Mouse (Mus musculus) CH12.LX (cell line): Measurements from ENCODE around the gene Lpar5. TPM values are rescaled to one million over a fixed set of nuclear protein-coding genes. Genes with fewer than 3 reads are reported as not detected.

Experiments
- DNase-seq: peaks from one replicate; pipeline ENCODE4 v3.0.0-alpha.2; 2013; ENCODE audit errors: extremely low read depth
- H3K27ac ChIP-seq: 2 replicates; pipeline ENCODE4 v1.5.1; 2012; ENCODE audit warnings: low read depth, mild to moderate bottlenecking, control low read depth, moderate library complexity; ENCODE audit not compliant: insufficient read depth
- H3K27me3 ChIP-seq: replicated peaks from 2 replicates; pipeline ENCODE3; 2012; ENCODE audit warnings: inconsistent platforms
- H3K36me3 ChIP-seq, 2 experiments: replicated peaks in 1 of 2; 2 replicates each; pipeline versions ENCODE3 to v1.6.1; 2012; ENCODE audit warnings: inconsistent platforms in 1 of 2, low read length in 1 of 2, mild to moderate bottlenecking in 1 of 2, mixed read lengths in 1 of 2, moderate library complexity in 1 of 2; ENCODE audit not compliant: control insufficient read depth in 1 of 2, insufficient read depth in 1 of 2
- H3K4me1 ChIP-seq, 2 experiments: 2 replicates each; pipeline ENCODE4 v1.6.1; 2012; ENCODE audit warnings: inconsistent platforms in 1 of 2, moderate library complexity in 1 of 2; ENCODE audit not compliant: insufficient read depth in 2 of 2, control insufficient read depth in 1 of 2
- H3K4me2 ChIP-seq: 2 replicates; pipeline ENCODE4 v1.6.1; 2012; ENCODE audit warnings: low read depth, mild to moderate bottlenecking, control low read depth; ENCODE audit not compliant: poor library complexity, insufficient read depth, severe bottlenecking
- H3K4me3 ChIP-seq, 3 experiments: fragments of 150-350 bp in 1 of 3; sonication (generic) in 1 of 3; replicated peaks in 1 of 3; 2 replicates each; pipeline versions ENCODE3 to v1.5.1; 2011 to 2012; ENCODE audit warnings: low read depth in 2 of 3, low read length in 2 of 3, mild to moderate bottlenecking in 2 of 3, moderate library complexity in 2 of 3, control low read depth in 1 of 3, improper control_type of control experiment in 1 of 3, inconsistent platforms in 1 of 3, mixed read lengths in 1 of 3; ENCODE audit not compliant: poor library complexity in 1 of 3
- H3K79me2 ChIP-seq: replicated peaks from 2 replicates; pipeline ENCODE4 v1.6.1; 2012; ENCODE audit warnings: mild to moderate bottlenecking, moderate library complexity; ENCODE audit not compliant: control insufficient read depth, poor library complexity, insufficient read depth, severe bottlenecking; ENCODE audit errors: extremely low read depth
- H3K9ac ChIP-seq: 2 replicates; pipeline ENCODE4 v1.6.1; 2012; ENCODE audit warnings: low read depth, mild to moderate bottlenecking, control low read depth, moderate library complexity; ENCODE audit not compliant: insufficient read depth
- H3K9me3 ChIP-seq: replicated peaks from 2 replicates; pipeline ENCODE3; 2012; ENCODE audit warnings: low read length, inconsistent platforms, mixed read lengths
- BHLHE40 ChIP-seq: IDR thresholded peaks from 2 replicates; pipeline ENCODE4 v1.6.1; 2011; ENCODE audit warnings: mild to moderate bottlenecking, low read depth, low read length, improper control_type of control experiment
- CHD1 ChIP-seq: IDR thresholded peaks from 2 replicates; pipeline ENCODE4 v1.6.1; 2012; ENCODE audit warnings: low read depth, low read length, improper control_type of control experiment, inconsistent platforms
- CHD2 ChIP-seq: IDR thresholded peaks from 2 replicates; pipeline ENCODE4 v1.6.1; 2011; ENCODE audit warnings: low read length, improper control_type of control experiment
- E2F4 ChIP-seq: IDR thresholded peaks from 2 replicates; pipeline ENCODE4 v1.6.1; 2011; ENCODE audit warnings: low read depth, low read length, improper control_type of control experiment; ENCODE audit not compliant: insufficient replicate concordance
- ELF1 ChIP-seq: IDR thresholded peaks from 2 replicates; pipeline ENCODE4 v1.6.1; 2014; ENCODE audit warnings: low read depth, mild to moderate bottlenecking, inconsistent platforms, low read length, improper control_type of control experiment
- EP300 ChIP-seq: IDR thresholded peaks from 2 replicates; pipeline ENCODE4 v1.6.1; 2011; ENCODE audit warnings: low read length, improper control_type of control experiment
- GABPA ChIP-seq: IDR thresholded peaks from 2 replicates; pipeline ENCODE4 v1.6.1; 2012; ENCODE audit warnings: low read depth, low read length, improper control_type of control experiment, inconsistent platforms; ENCODE audit not compliant: insufficient replicate concordance
- HCFC1 ChIP-seq: IDR thresholded peaks from 2 replicates; pipeline ENCODE4 v1.6.1; 2012; ENCODE audit warnings: low read depth, mild to moderate bottlenecking, inconsistent platforms, low read length, improper control_type of control experiment
- JUND ChIP-seq: conservative IDR thresholded peaks from 2 replicates; pipeline ENCODE4 v1.6.1; 2011; ENCODE audit warnings: low read depth, low read length, improper control_type of control experiment
- KAT2A ChIP-seq: IDR thresholded peaks from 2 replicates; pipeline ENCODE4 v1.6.1; 2012; ENCODE audit warnings: low read length, improper control_type of control experiment, inconsistent platforms; ENCODE audit not compliant: insufficient replicate concordance
- MAX ChIP-seq: IDR thresholded peaks from 2 replicates; pipeline ENCODE4 v1.6.1; 2011; ENCODE audit warnings: low read length, improper control_type of control experiment
- MAZ ChIP-seq: IDR thresholded peaks from 2 replicates; pipeline ENCODE4 v1.6.1; 2012; ENCODE audit warnings: low read depth, mild to moderate bottlenecking, inconsistent platforms, low read length, improper control_type of control experiment, moderate library complexity
- MEF2A ChIP-seq: IDR thresholded peaks from 2 replicates; pipeline ENCODE4 v1.6.1; 2014; ENCODE audit warnings: low read depth, mild to moderate bottlenecking, inconsistent platforms, low read length, improper control_type of control experiment, borderline replicate concordance
- MXI1 ChIP-seq: IDR thresholded peaks from 2 replicates; pipeline ENCODE4 v1.6.1; 2011; ENCODE audit warnings: mild to moderate bottlenecking, low read depth, low read length, improper control_type of control experiment
- MYC ChIP-seq: IDR thresholded peaks from 2 replicates; pipeline ENCODE4 v1.6.1; 2011; ENCODE audit warnings: low read depth, mild to moderate bottlenecking, improper control_type of control experiment, low read length
- NELFE ChIP-seq: IDR thresholded peaks from 2 replicates; pipeline ENCODE4 v1.6.1; 2011; ENCODE audit warnings: low read depth, low read length, improper control_type of control experiment
- PAX5 ChIP-seq: IDR thresholded peaks from 2 replicates; pipeline ENCODE4 v1.6.1; 2012; ENCODE audit warnings: low read length, inconsistent platforms, mixed read lengths
- RAD21 ChIP-seq: IDR thresholded peaks from 2 replicates; pipeline ENCODE4 v1.6.1; 2011; ENCODE audit warnings: low read depth, mild to moderate bottlenecking, low read length, improper control_type of control experiment, moderate library complexity
- SMC3 ChIP-seq: IDR thresholded peaks from 2 replicates; pipeline ENCODE4 v1.6.1; 2011; ENCODE audit warnings: low read depth, low read length, improper control_type of control experiment
- USF1 ChIP-seq: IDR thresholded peaks from 2 replicates; pipeline ENCODE4 v1.6.1; 2014; ENCODE audit warnings: low read depth, mild to moderate bottlenecking, inconsistent platforms, low read length, improper control_type of control experiment
- USF2 ChIP-seq: conservative IDR thresholded peaks from 2 replicates; pipeline ENCODE4 v1.6.1; 2011; ENCODE audit warnings: low read depth, low read length, improper control_type of control experiment
- ZC3H11A ChIP-seq: IDR thresholded peaks from 2 replicates; pipeline ENCODE4 v1.6.1; 2012; ENCODE audit warnings: low read depth, mild to moderate bottlenecking, inconsistent platforms, low read length, improper control_type of control experiment
- ZKSCAN1 ChIP-seq: IDR thresholded peaks from 2 replicates; pipeline ENCODE4 v1.6.1; 2012; ENCODE audit warnings: low read depth, inconsistent platforms, low read length, improper control_type of control experiment, borderline replicate concordance
- ZMIZ1 ChIP-seq: IDR thresholded peaks from 2 replicates; pipeline ENCODE4 v1.6.1; 2012; ENCODE audit warnings: low read depth, mild to moderate bottlenecking, inconsistent platforms, low read length, improper control_type of control experiment
- ZNF384 ChIP-seq: IDR thresholded peaks from 2 replicates; pipeline ENCODE4 v1.6.1; 2012; ENCODE audit warnings: low read depth, low read length, improper control_type of control experiment, inconsistent platforms
- dilution Hi-C: fragments of 300-500 bp; cut with MboI; formaldehyde crosslinking; loops from 2 replicates; pipeline ENCODE4 v1.14.3; 2020; ENCODE audit warnings: low sequenced_read_pairs; ENCODE audit not compliant: extremely low pct_unique_long_range_greater_than_20kb, extremely low pct_ligation_motif_present
- in situ Hi-C: fragments of 300-500 bp; cut with MboI; formaldehyde crosslinking; loops from 3 replicates; pipeline ENCODE4 v1.14.3; 2019; ENCODE audit warnings: low sequenced_read_pairs, low pct_ligation_motif_present, low pct_unique_long_range_greater_than_20kb, mixed read lengths
- polyA plus RNA-seq: library from polyadenylated mRNA; unstranded; fragments of >175 nt; gene quantifications from 2 replicates; pipeline ENCODE4 v1.2.1, GENCODE M21; 2012; ENCODE audit warnings: low read depth; ENCODE audit not compliant: insufficient read length
- total RNA-seq, 2 experiments: library from RNA; depleted of rRNA; stranded (reverse); fragments of 300-350 nt in 1 of 2; fragments of >200 nt in 1 of 2; gene quantifications; 2 replicates each; pipeline ENCODE4 v1.2.3; 2012 to 2014

Lpar5 gene
- total and polyA plus RNA-seq, 3 experiments: 4.5 to 25.9 (median 4.8) TPM

GRCm38 (mm10) chr6:125095391-125096278, 27.9 kb downstream of the Lpar5 start, which contains the start of gene Chd4 (continued):
- TF ChIP-seq EP300: no peak
- TF ChIP-seq NELFE: peak; percentile 97
- TF ChIP-seq USF2: no peak
- TF ChIP-seq ZNF384: no peak
- peak; percentile 99 for TF ChIP-seq MXI1
- no peak for TF ChIP-seq CHD1
- no peak for TF ChIP-seq MYC
- no peak for TF ChIP-seq JUND

- Histone ChIP-seq H3K36me3 (peaks cover 34 to 37% of the 10 kb centered on the region in 2 experiments), H3K27me3 (no peaks in the 10 kb centered on the region), H3K4me2 (peak overlapping the region; percentile 86; the same call in 1 of the 2 replicates), H3K4me1 (peaks cover 16 to 35% of the 10 kb centered on the region in 2 experiments), H3K4me3 (peak overlapping the region; percentile 93 to 98 (median 94))
- dilution Hi-C loops: no loop called here
- no peak for DNase-seq
- TF ChIP-seq PAX5 (no peak), MEF2A (no peak), JUND (no peak), MAX (no peak), GABPA (no peak), E2F4 (no peak), BHLHE40 (no peak), ELF1 (no peak), CHD2 (no peak), SMC3 (no peak), ZMIZ1 (no peak), USF1 (no peak), RAD21 (no peak), ZC3H11A (no peak), ZNF384 (no peak), MAZ (no peak), KAT2A (no peak), HCFC1 (no peak; the same call in 1 of the 2 replicates), EP300 (no peak), ZKSCAN1 (no peak)
- TF ChIP-seq, all 38 proteins: peak for 0
- Histone ChIP-seq H3K9me3 (no peaks in the 10 kb centered on the region), H3K79me2 (peaks cover 42% of the 10 kb centered on the region), H3K27ac (peak overlapping the region; percentile 69), H3K9ac (peak overlapping the region; percentile 88)
- in situ Hi-C loops: loop anchor here (10.0 kb wide), 1 partner anchor 51 kb away; the partner anchor contains the start of gene Acrbp
Measured at GRCm38 (mm10) chr6:125096279-125096596, 28.5 kb downstream of the Lpar5 start.
